Mouse (Mus musculus) megakaryocyte-erythroid progenitor cell, adult 5-6 weeks (primary cell): ENCODE measurements around the gene Sept12. TPM values are rescaled to one million over a fixed set of nuclear protein-coding genes. Genes with fewer than 3 reads are reported as not detected.

Source experiments
- ATAC-seq: replicated peaks from 2 replicates; pipeline ENCODE4 v1.8.0; 2016; ENCODE audit warnings: mild to moderate bottlenecking, inconsistent platforms; ENCODE audit not compliant: severe bottlenecking, poor library complexity, low FRiP score, low TSS enrichment
- total RNA-seq, 2 experiments: library from RNA; stranded (forward) in 1 of 2; stranded (reverse) in 1 of 2; fragments of 200-1000, 215-1000 nt in 1 of 2; fragments of >200 nt in 1 of 2; fragmentation: Nextera tagmentation in 1 of 2; gene quantifications; 2 replicates each; pipeline ENCODE4 v1.2.3; 2014 to 2017

Gene Sept12
- total RNA-seq, 2 experiments from 2014 or later, result not detected

- no peak for ATAC-seq
Measured at GRCm38 (mm10) chr16:4940311-4940850, 57.3 kb downstream of the Sept12 start.

GRCm38 (mm10) chr16:4939412-4939811 lies 58.2 kb downstream of the Sept12 start:
- peak; percentile 63 for ATAC-seq

DNA sequence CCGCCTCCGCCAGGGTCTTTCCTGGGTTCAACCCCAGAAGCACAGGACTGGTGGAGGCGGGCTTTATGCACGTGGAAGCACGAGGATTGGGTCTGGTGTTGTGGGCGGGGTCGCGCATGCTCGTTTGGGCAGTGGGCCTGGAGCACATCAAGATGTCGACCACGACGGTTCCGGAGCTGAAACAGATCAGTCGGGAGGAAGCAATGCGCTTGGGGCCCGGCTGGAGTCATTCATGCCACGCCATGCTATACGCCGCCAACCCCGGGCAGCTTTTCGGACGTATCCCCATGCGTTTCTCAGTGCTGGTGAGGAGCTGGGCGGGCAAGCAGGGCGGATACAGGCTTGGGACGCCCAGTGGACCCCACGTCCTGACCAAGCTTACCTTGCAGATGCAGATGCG lies 58.7 kb downstream of the Sept12 start:
- ATAC-seq, result peak; percentile 94

DNA sequence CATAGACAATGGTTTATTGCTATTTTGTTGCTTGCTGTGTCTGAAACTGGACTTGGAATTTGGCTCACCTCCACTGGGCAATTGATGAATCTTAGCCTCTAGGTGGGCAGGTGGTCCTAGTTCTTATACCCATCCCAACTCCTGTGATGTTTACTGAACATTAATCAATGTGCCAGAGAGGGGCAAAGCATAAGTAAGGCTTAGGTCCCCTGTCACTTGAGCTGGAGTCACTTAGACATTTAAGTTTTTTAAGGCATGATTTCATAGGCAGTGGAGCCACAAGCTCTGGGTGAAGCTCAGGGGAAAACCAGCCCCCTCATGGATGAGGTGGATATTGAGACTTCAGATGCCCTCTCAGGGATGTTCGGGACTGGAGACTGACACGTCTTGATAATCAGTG lies 59.2 kb downstream of the Sept12 start, which contains the start of gene Nudt16l1:
Gene Nudt16l1, plus strand, starts transcription at position 301 of the 400 bp plus-strand sequence.
- ATAC-seq, result no peak

- no peak for ATAC-seq
Measured at GRCm38 (mm10) chr16:4937351-4938190, 60.1 kb downstream of the Sept12 start.

Other genes with a start within 250 kb of the Sept12 start
- gene Cdip1, start 207.6 kb downstream of the Sept12 start, total RNA-seq (2014; fragmentation: Nextera tagmentation), result 15.3 and 17.7 TPM in 2 replicates
- gene Cdip1, start 207.6 kb downstream of the Sept12 start, total RNA-seq (2017), result 14.0 and 15.5 TPM in 2 replicates
- not detected in 2 replicates for gene 4930562C15Rik, start 162.4 kb downstream of the Sept12 start, total RNA-seq (2014; fragmentation: Nextera tagmentation)
- gene 4930562C15Rik, start 162.4 kb downstream of the Sept12 start, total RNA-seq (2017), result not detected in 2 replicates
- 20.3 and 33.3 TPM in 2 replicates for gene Ubald1, start 117.5 kb downstream of the Sept12 start, total RNA-seq (2014; fragmentation: Nextera tagmentation)
- gene Ubald1, start 117.5 kb downstream of the Sept12 start, total RNA-seq (2017), result 15.2 and 16.5 TPM in 2 replicates
- 16.0 and 21.8 TPM in 2 replicates for gene Mgrn1, start 111.6 kb downstream of the Sept12 start, total RNA-seq (2014; fragmentation: Nextera tagmentation)
- gene Mgrn1, start 111.6 kb downstream of the Sept12 start, total RNA-seq (2017), result 8.7 and 13.3 TPM in 2 replicates
- gene Nudt16l1, start 59.1 kb downstream of the Sept12 start, total RNA-seq (2014; fragmentation: Nextera tagmentation), result 46.3 and 49.3 TPM in 2 replicates
- 13.4 and 15.0 TPM in 2 replicates for gene Nudt16l1, start 59.1 kb downstream of the Sept12 start, total RNA-seq (2017)
- 25.3 and 25.4 TPM in 2 replicates for gene Anks3, start 33.6 kb downstream of the Sept12 start, total RNA-seq (2014; fragmentation: Nextera tagmentation)
- gene Anks3, start 33.6 kb downstream of the Sept12 start, total RNA-seq (2017), result 9.5 and 11.6 TPM in 2 replicates
- not detected in 2 replicates for gene Smim22, start 9.4 kb upstream of the Sept12 start, total RNA-seq (2014; fragmentation: Nextera tagmentation)
- not detected in 2 replicates for gene Smim22, start 9.4 kb upstream of the Sept12 start, total RNA-seq (2017)
- 3.4 and 24.4 TPM in 2 replicates for gene Rogdi, start 15.7 kb upstream of the Sept12 start, total RNA-seq (2014; fragmentation: Nextera tagmentation)
- 1.6 and 2.2 TPM in 2 replicates for gene Rogdi, start 15.7 kb upstream of the Sept12 start, total RNA-seq (2017)
- gene Glyr1, start 52.0 kb upstream of the Sept12 start, total RNA-seq (2014; fragmentation: Nextera tagmentation), result 68.7 and 80.2 TPM in 2 replicates
- gene Glyr1, start 52.0 kb upstream of the Sept12 start, total RNA-seq (2017), result 84.7 and 85.2 TPM in 2 replicates
- 47.5 and 48.3 TPM in 2 replicates for gene Ubn1, start 52.2 kb upstream of the Sept12 start, total RNA-seq (2014; fragmentation: Nextera tagmentation)
- gene Ubn1, start 52.2 kb upstream of the Sept12 start, total RNA-seq (2017), result 38.4 and 39.8 TPM in 2 replicates
- gene Ppl, start 134.6 kb upstream of the Sept12 start, total RNA-seq (2014; fragmentation: Nextera tagmentation), result not detected in 2 replicates
- not detected in 2 replicates for gene Ppl, start 134.6 kb upstream of the Sept12 start, total RNA-seq (2017)
- not detected in 2 replicates for gene Sec14l5, start 149.3 kb upstream of the Sept12 start, total RNA-seq (2014; fragmentation: Nextera tagmentation)
- not detected in 2 replicates for gene Sec14l5, start 149.3 kb upstream of the Sept12 start, total RNA-seq (2017)
- 21.1 and 23.5 TPM in 2 replicates for gene Nagpa, start 206.2 kb upstream of the Sept12 start, total RNA-seq (2014; fragmentation: Nextera tagmentation)
- 27.3 and 28.6 TPM in 2 replicates for gene Nagpa, start 206.2 kb upstream of the Sept12 start, total RNA-seq (2017)
- gene AU021092, start 224.4 kb upstream of the Sept12 start, total RNA-seq (2014; fragmentation: Nextera tagmentation), result not detected in 2 replicates
- gene AU021092, start 224.4 kb upstream of the Sept12 start, total RNA-seq (2017), result not detected in 2 replicates
- 18.7 and 23.5 TPM in 2 replicates for gene Alg1, start 235.8 kb upstream of the Sept12 start, total RNA-seq (2014; fragmentation: Nextera tagmentation)
- gene Alg1, start 235.8 kb upstream of the Sept12 start, total RNA-seq (2017), result 9.3 and 11.6 TPM in 2 replicates